Mouse (Mus musculus) midbrain, embryonic 10.5 days (tissue): ENCODE measurements around the gene Ryr2. TPM values are rescaled to one million over a fixed set of nuclear protein-coding genes. Genes with fewer than 3 reads are reported as not detected.

Experiments
- DNase-seq: peaks from one replicate; pipeline ENCODE4 v3.0.0-alpha.2; 2017; ENCODE audit warnings: low spot score
- H3K27ac ChIP-seq: fragments of 300-500 bp; sonication (generic); replicated peaks from 2 replicates; pipeline ENCODE4 v1.5.1; 2016; ENCODE audit warnings: mild to moderate bottlenecking
- H3K27me3 ChIP-seq: fragments of 300-500 bp; sonication (generic); 2 replicates; pipeline ENCODE4 v1.6.1; 2016; ENCODE audit warnings: low read depth, mild to moderate bottlenecking; ENCODE audit not compliant: poor library complexity, severe bottlenecking
- H3K36me3 ChIP-seq: fragments of 300-500 bp; sonication (generic); 2 replicates; pipeline ENCODE4 v1.6.1; 2016; ENCODE audit warnings: mild to moderate bottlenecking, moderate library complexity
- H3K4me1 ChIP-seq: fragments of 300-500 bp; sonication (generic); 2 replicates; pipeline ENCODE4 v1.6.1; 2016
- H3K4me3 ChIP-seq: fragments of 300-500 bp; sonication (generic); 2 replicates; pipeline ENCODE4 v1.5.1; 2016; ENCODE audit warnings: mild to moderate bottlenecking, moderate library complexity
- H3K9me3 ChIP-seq: fragments of 300-500 bp; sonication (generic); replicated peaks from 2 replicates; pipeline ENCODE4 v1.6.1; 2016; ENCODE audit warnings: mild to moderate bottlenecking
- WGBS: fragments of 180-500 bp; shearing (Covaris S2); methylation state at CpG from one replicate; pipeline ENCODE4 v1.1.7; 2016; 5-methylcytosine and 5-hydroxymethylcytosine counted together
- polyA plus RNA-seq: library from polyadenylated mRNA; unstranded; fragments of >200 nt; fragmentation: Nextera tagmentation; extraction: Ambion mirVana; gene quantifications from 2 replicates; pipeline ENCODE4 v1.2.1, GENCODE M21; 2016

Ryr2 gene
- polyA plus RNA-seq, 1 experiment from 2014 or later = 0.07 TPM

GRCm38 (mm10) chr13:11915619-11916018 lies 191.1 kb downstream of the Ryr2 start:
- no peaks in the 10 kb centered on the region for H3K27me3 ChIP-seq
- 91% methylated on average over 2 of the region's 2 CpGs for WGBS
- no peaks in the 10 kb centered on the region for H3K9me3 ChIP-seq
- H3K27ac ChIP-seq = no peak overlapping the region
- H3K4me1 ChIP-seq = no peaks in the 10 kb centered on the region
- no peaks in the 10 kb centered on the region for H3K36me3 ChIP-seq
- no peak for DNase-seq
- H3K4me3 ChIP-seq = no peak overlapping the region

- 85% methylated on average over 3 of the region's 3 CpGs for WGBS
- no peak for DNase-seq
- no peaks in the 10 kb centered on the region for H3K4me1 ChIP-seq
- H3K9me3 ChIP-seq = no peaks in the 10 kb centered on the region
- no peak overlapping the region for H3K27ac ChIP-seq
- H3K36me3 ChIP-seq = no peaks in the 10 kb centered on the region
- no peak overlapping the region for H3K4me3 ChIP-seq
- H3K27me3 ChIP-seq = no peaks in the 10 kb centered on the region
These were observed 192.1 kb downstream of the Ryr2 start for GRCm38 (mm10) chr13:11914682-11915081.

- no peaks in the 10 kb centered on the region for H3K36me3 ChIP-seq
- DNase-seq = no peak
These were observed 194.5 kb downstream of the Ryr2 start for GRCm38 (mm10) chr13:11912208-11912607.

DNA sequence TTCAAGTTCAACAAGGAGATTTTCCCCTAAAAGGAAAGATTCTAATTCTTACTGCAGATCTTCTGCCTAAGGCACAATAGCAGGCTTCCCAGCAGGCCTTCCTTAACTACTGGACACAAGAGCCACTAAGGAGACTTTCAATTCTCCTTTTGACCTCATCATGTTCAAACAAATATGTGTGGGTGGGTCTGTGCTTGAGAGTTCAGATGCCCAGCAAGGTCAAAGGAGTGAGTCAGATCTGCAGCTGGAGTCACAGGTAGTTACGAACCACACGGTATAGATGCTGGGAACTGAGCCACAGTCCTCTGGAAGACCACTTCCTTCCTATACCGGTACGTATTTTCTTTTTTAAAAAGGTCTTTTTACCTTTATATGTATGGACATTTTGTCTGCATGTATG lies 198.6 kb downstream of the Ryr2 start:
- Histone ChIP-seq H3K9me3 (no peaks in the 10 kb centered on the region), H3K27ac (no peak overlapping the region), H3K4me1 (peaks cover 10% of the 10 kb centered on the region), H3K4me3 (no peak overlapping the region), H3K36me3 (no peaks in the 10 kb centered on the region), H3K27me3 (no peaks in the 10 kb centered on the region)
- WGBS = 83% methylated on average over 4 of the region's 4 CpGs
- no peak for DNase-seq

More at GRCm38 (mm10) chr13:11912208-11912607, 194.5 kb downstream of the Ryr2 start:
- H3K4me3 ChIP-seq = no peak overlapping the region
- H3K27me3 ChIP-seq = no peaks in the 10 kb centered on the region
- 0 out of 2 replicates have a peak, but pooled peaks cover 2% of the 10 kb centered on the region for H3K4me1 ChIP-seq
- 82% methylated on average over 2 of the region's 2 CpGs for WGBS
- H3K9me3 ChIP-seq = no peaks in the 10 kb centered on the region
- no peak overlapping the region for H3K27ac ChIP-seq

- WGBS = 80% methylated on average over 2 of the region's 2 CpGs
- Histone ChIP-seq H3K4me3 (no peak overlapping the region), H3K36me3 (no peaks in the 10 kb centered on the region), H3K27ac (no peak overlapping the region), H3K4me1 (peaks cover 15% of the 10 kb centered on the region), H3K27me3 (no peaks in the 10 kb centered on the region), H3K9me3 (no peaks in the 10 kb centered on the region)
- DNase-seq = no peak
These were observed 201.6 kb downstream of the Ryr2 start for GRCm38 (mm10) chr13:11905126-11905525.

GRCm38 (mm10) chr13:11903272-11903671 lies 203.5 kb downstream of the Ryr2 start:
- 45% methylated on average over 9 of the region's 9 CpGs for WGBS

GRCm38 (mm10) chr13:11902856-11903255 lies 203.9 kb downstream of the Ryr2 start:
- Histone ChIP-seq H3K4me1 (peaks cover 13% of the 10 kb centered on the region), H3K9me3 (no peaks in the 10 kb centered on the region), H3K36me3 (no peaks in the 10 kb centered on the region), H3K4me3 (no peak overlapping the region), H3K27me3 (no peaks in the 10 kb centered on the region), H3K27ac (no peak overlapping the region)
- WGBS = 40% methylated on average over 6 of the region's 6 CpGs
- no peak for DNase-seq

More at GRCm38 (mm10) chr13:11903272-11903671, 203.5 kb downstream of the Ryr2 start:
- Histone ChIP-seq H3K4me1 (peaks cover 15% of the 10 kb centered on the region), H3K27me3 (no peaks in the 10 kb centered on the region), H3K36me3 (no peaks in the 10 kb centered on the region), H3K9me3 (no peaks in the 10 kb centered on the region), H3K27ac (no peak overlapping the region), H3K4me3 (no peak overlapping the region)
- no peak for DNase-seq

DNA sequence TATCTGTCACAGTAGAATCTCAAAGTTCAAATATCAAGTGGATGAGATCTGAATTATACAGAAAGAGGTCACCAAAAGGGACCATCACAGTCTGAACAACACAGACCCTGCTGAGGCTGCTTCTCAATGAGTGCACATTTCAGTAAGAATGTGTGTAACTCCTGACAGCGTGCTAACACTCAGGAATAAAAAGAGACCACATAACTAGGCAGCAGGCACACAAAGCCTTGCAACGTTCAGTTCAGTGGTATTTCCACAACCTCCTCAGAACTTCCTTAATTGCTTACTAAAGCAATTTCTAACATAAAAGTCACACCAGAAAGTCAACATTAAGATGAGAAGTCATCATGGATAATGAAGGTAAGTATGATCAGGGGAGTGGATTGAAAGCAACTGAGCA lies 206.1 kb downstream of the Ryr2 start:
- Histone ChIP-seq H3K27ac (no peak overlapping the region), H3K4me3 (no peak overlapping the region), H3K4me1 (peaks cover 8% of the 10 kb centered on the region), H3K9me3 (no peaks in the 10 kb centered on the region), H3K36me3 (no peaks in the 10 kb centered on the region), H3K27me3 (no peaks in the 10 kb centered on the region)
- no peak for DNase-seq
- WGBS = 85% methylated on average over 2 of the region's 2 CpGs

- 79% methylated on average over 1 of the region's 1 CpGs for WGBS
- Histone ChIP-seq H3K27ac (no peak overlapping the region), H3K4me1 (no peaks in the 10 kb centered on the region), H3K27me3 (no peaks in the 10 kb centered on the region), H3K9me3 (no peaks in the 10 kb centered on the region), H3K4me3 (no peak overlapping the region), H3K36me3 (no peaks in the 10 kb centered on the region)
- no peak for DNase-seq
These were observed 211.1 kb downstream of the Ryr2 start for GRCm38 (mm10) chr13:11895631-11896030.

- H3K36me3 ChIP-seq = no peaks in the 10 kb centered on the region
- no peak overlapping the region for H3K4me3 ChIP-seq
- no peaks in the 10 kb centered on the region for H3K4me1 ChIP-seq
- no peaks in the 10 kb centered on the region for H3K9me3 ChIP-seq
- WGBS = 95% methylated on average over 3 of the region's 3 CpGs
- no peak overlapping the region for H3K27ac ChIP-seq
- no peak for DNase-seq
- H3K27me3 ChIP-seq = no peaks in the 10 kb centered on the region
These were observed 215.0 kb downstream of the Ryr2 start for GRCm38 (mm10) chr13:11891739-11892138.

GRCm38 (mm10) chr13:11891115-11891514 lies 215.6 kb downstream of the Ryr2 start:
- no peaks in the 10 kb centered on the region for H3K27me3 ChIP-seq
- no peaks in the 10 kb centered on the region for H3K4me1 ChIP-seq
- no peak overlapping the region for H3K27ac ChIP-seq
- 89% methylated on average over 3 of the region's 3 CpGs for WGBS
- no peak for DNase-seq
- no peaks in the 10 kb centered on the region for H3K36me3 ChIP-seq
- H3K9me3 ChIP-seq = no peaks in the 10 kb centered on the region
- no peak overlapping the region for H3K4me3 ChIP-seq

GRCm38 (mm10) chr13:11884175-11884574 lies 222.6 kb downstream of the Ryr2 start:
- 89% methylated on average over 3 of the region's 3 CpGs for WGBS
- H3K4me1 ChIP-seq = peaks cover 9% of the 10 kb centered on the region
- no peak overlapping the region for H3K27ac ChIP-seq
- DNase-seq = no peak
- no peak overlapping the region for H3K4me3 ChIP-seq
- no peaks in the 10 kb centered on the region for H3K27me3 ChIP-seq
- H3K36me3 ChIP-seq = no peaks in the 10 kb centered on the region
- no peaks in the 10 kb centered on the region for H3K9me3 ChIP-seq

DNA sequence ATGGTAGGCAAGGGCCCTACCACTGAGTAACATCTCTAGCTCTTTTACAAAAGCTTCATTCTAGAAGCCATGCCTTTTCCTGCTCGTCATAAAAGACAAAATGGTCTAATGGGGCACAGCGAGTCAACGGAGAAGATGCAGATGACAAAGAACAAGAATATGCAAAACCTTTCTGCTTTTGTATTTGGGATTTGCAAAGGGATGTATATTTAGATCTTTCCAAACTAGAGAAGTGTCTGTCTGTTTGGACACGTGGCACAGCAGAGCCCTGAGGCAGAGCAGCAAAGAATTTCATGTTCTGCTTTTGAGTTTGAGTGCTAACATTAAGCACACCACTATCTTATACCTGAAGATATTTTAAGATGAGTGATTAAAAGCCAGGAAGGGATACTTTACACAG lies 224.4 kb downstream of the Ryr2 start:
- no peak for DNase-seq

More for the DNA sequence above, 224.4 kb downstream of the Ryr2 start:
- no peaks in the 10 kb centered on the region for H3K9me3 ChIP-seq
- WGBS = 90% methylated on average over 4 of the region's 4 CpGs
- H3K27me3 ChIP-seq = no peaks in the 10 kb centered on the region
- H3K36me3 ChIP-seq = no peaks in the 10 kb centered on the region
- H3K4me3 ChIP-seq = no peak overlapping the region
- H3K4me1 ChIP-seq = peaks cover 9% of the 10 kb centered on the region
- H3K27ac ChIP-seq = no peak overlapping the region
